Mouse (Mus musculus): ENCODE results near the gene Taar8b.
"Not testable (repeated sequence)": the region's sequence is repeated elsewhere in the genome, so short reads cannot be mapped to it uniquely, and the experiment has no call there.

The Taar8b gene

GRCm38 (mm10) chr10:24092194-24092593 is at the start of gene Taar8b:
Gene Taar8b (minus strand): TSS chr10:24092294.
- DNase-seq (ENCODE audit: low read depth, low spot score): no peak

GRCm38 (mm10) chr10:24138623-24139261 is 46.6 kb upstream of the Taar8b start:
- no peak for DNase-seq (ENCODE audit: low read depth, low spot score)

GRCm38 (mm10) chr10:24134071-24134645 is 42.1 kb upstream of the Taar8b start:
- DNase-seq (ENCODE audit: low read depth, low spot score): no peak

- no peak for DNase-seq (ENCODE audit: low read depth, low spot score)
Measured at GRCm38 (mm10) chr10:24133132-24133531, 41.0 kb upstream of the Taar8b start.

GRCm38 (mm10) chr10:24132273-24132672 is 40.2 kb upstream of the Taar8b start:
- no peak for DNase-seq (ENCODE audit: low read depth, low spot score)

GRCm38 (mm10) chr10:24131451-24132262 is 39.6 kb upstream of the Taar8b start:
- DNase-seq (ENCODE audit: low read depth, low spot score): peak; percentile 60

- DNase-seq (ENCODE audit: low read depth, low spot score): peak; percentile 8
Measured at GRCm38 (mm10) chr10:24111116-24111778, 19.2 kb upstream of the Taar8b start.

- DNase-seq (ENCODE audit: low read depth, low spot score): not testable (repeated sequence)
Measured at GRCm38 (mm10) chr10:24109434-24109833, 17.3 kb upstream of the Taar8b start, which contains the start of gene Taar9. Gene Taar9 (minus strand): TSS chr10:24109534.

- no peak for DNase-seq (ENCODE audit: low read depth, low spot score)
Measured at GRCm38 (mm10) chr10:24108236-24108635, 16.1 kb upstream of the Taar8b start.

GRCm38 (mm10) chr10:24107747-24108146 is 15.7 kb upstream of the Taar8b start:
- DNase-seq (ENCODE audit: low read depth, low spot score): no peak

- DNase-seq (ENCODE audit: low read depth, low spot score): not testable (repeated sequence)
Measured at GRCm38 (mm10) chr10:24103299-24103698, 11.2 kb upstream of the Taar8b start.

- DNase-seq (ENCODE audit: low read depth, low spot score): not testable (repeated sequence)
Measured at GRCm38 (mm10) chr10:24101812-24102211, 9.7 kb upstream of the Taar8b start, which contains the start of gene Taar8c. Gene Taar8c (minus strand): TSS chr10:24101912.

- not testable (repeated sequence) for DNase-seq (ENCODE audit: low read depth, low spot score)
Measured at GRCm38 (mm10) chr10:24097010-24097409, 4.9 kb upstream of the Taar8b start.

- no peak for DNase-seq (ENCODE audit: low read depth, low spot score)
Measured at GRCm38 (mm10) chr10:24087168-24087567, 4.9 kb downstream of the Taar8b start.

- no peak for DNase-seq (ENCODE audit: low read depth, low spot score)
Measured at GRCm38 (mm10) chr10:24086555-24086954, 5.5 kb downstream of the Taar8b start.

- DNase-seq (ENCODE audit: low read depth, low spot score): no peak
Measured at GRCm38 (mm10) chr10:24085936-24086335, 6.2 kb downstream of the Taar8b start.

GRCm38 (mm10) chr10:24080166-24080565 is 11.9 kb downstream of the Taar8b start:
- peak; percentile 8 for DNase-seq (ENCODE audit: low read depth, low spot score)

- not testable (repeated sequence) for DNase-seq (ENCODE audit: low read depth, low spot score)
Measured at GRCm38 (mm10) chr10:24076200-24076599, 15.9 kb downstream of the Taar8b start, which contains the start of gene Taar8a. Gene Taar8a (plus strand): TSS chr10:24076500.

- not testable (repeated sequence) for DNase-seq (ENCODE audit: low read depth, low spot score)
Measured at GRCm38 (mm10) chr10:24074751-24075150, 17.3 kb downstream of the Taar8b start.

- DNase-seq (ENCODE audit: low read depth, low spot score): no peak
Measured at GRCm38 (mm10) chr10:24058986-24059385, 33.1 kb downstream of the Taar8b start.

- DNase-seq (ENCODE audit: low read depth, low spot score): no peak
Measured at GRCm38 (mm10) chr10:24052039-24052438, 40.1 kb downstream of the Taar8b start.

GRCm38 (mm10) chr10:24049210-24049609 is 42.9 kb downstream of the Taar8b start, which contains the start of gene Taar7f:
Gene Taar7f (plus strand): TSS chr10:24049510.
- DNase-seq (ENCODE audit: low read depth, low spot score): no peak

All from brain, embryonic 18.5 days (tissue).